Mouse (Mus musculus): Measurements from ENCODE around the gene Cftr.

Gene Cftr

DNA sequence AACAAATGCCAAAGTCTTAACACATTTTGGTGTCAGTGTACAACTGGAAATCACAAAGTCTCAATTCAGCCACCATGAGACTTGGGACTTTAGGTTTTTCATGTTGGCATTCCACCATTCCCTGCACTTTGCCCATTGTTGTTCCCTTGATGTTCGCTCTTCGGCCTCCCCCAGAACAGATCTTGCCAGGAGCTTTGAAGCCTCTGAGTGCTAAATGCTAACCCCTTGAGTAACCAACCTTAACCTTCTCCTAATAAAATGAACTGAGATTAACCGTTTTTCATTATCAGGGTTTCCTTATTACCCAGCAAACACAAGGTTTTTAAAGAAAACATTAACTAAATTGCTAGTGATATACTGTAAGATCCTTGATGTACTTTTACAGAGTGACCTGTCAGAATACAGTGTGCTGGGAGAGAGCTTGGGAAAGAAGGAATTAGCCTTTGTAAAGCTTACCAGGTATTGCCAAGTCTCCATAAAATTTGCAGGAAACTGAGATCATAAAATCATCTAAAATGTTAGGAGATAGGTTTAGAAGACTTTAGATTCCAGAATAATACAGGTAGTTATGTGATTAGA, 144.0 kb downstream of the Cftr start:
- no peak for DNase-seq (ENCODE audit: low spot score in 2 of 2)

DNA sequence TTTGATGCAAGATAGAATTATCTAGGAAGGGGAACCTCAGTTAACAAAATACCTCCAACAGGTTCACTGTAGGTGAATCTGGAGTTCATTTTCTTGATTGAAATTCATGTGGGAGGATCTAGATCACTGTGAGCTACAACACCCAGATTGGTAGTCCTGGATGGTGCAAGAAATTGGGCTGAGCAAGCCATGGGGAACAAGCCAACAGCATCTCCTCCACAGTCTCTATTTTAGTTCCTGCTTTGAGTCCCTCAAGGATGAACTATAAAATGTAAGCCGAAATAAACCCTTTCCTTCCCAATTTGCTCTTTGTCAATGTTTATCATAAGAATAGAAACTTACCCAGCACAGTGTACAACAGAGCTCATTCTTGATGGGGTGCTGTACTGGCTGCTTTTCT, 152.5 kb downstream of the Cftr start:
- DNase-seq (ENCODE audit: low spot score in 2 of 2), result no peak

DNA sequence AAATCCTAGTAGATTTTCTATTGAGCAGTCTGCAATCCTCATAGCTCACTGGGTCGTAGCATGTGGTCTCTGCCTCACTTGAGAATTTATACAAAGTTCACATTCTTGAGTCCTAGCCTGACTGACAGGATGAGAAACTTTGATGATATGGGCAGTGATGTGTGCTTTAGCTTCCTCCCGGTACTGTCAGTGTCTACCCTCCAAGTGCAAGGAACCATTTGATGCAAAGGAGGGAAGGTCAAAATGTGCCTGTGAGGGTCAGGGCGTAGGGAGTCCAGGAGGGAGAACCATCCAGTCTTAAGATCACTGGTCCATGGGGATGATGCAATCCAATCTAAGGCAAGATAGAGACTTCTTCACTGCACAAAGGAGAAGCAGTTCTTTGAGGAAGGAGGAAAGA, 164.9 kb downstream of the Cftr start:
- DNase-seq (ENCODE audit: low spot score in 2 of 2), result no peak

DNA sequence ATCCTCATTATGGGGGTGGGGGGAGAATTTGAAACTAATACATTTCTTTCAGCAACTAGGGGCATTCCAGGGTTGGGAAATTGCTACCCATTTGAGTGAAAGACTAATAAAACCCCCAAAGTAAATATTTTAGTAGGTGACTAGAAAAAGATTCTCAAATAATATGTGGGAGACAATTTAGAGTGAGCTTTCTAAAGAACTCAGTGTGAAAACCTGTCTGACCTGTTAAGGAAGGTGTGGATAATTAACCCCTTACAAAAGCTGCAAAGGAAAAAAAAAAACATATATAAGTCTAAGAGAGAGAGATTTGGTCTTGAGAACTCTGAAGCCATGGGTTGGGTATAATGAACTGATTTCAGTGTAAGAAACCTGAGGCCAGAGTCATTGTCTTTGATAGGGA, 167.8 kb downstream of the Cftr start:
- DNase-seq (ENCODE audit: low spot score in 2 of 2), result no peak

DNA sequence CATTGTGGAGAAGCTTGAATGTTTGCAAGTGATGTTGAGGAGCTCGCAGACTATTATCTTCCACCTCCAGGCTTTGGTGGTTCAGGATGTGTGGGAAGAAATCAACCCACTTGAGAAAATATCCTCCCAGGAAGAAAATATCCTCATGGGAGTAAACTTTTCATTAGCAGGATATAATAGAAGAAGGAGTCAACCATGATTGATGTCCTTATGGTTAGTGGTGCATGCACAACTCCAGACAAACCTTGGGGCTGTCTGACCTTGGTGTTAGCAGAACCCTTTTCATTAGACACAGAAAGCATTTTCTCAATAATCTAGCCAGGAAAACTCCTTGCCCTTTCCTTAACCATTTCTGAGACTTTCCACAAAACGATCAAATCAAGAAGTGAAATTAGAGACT, 173.8 kb downstream of the Cftr start:
- DNase-seq (ENCODE audit: low spot score in 2 of 2), result no peak

DNA sequence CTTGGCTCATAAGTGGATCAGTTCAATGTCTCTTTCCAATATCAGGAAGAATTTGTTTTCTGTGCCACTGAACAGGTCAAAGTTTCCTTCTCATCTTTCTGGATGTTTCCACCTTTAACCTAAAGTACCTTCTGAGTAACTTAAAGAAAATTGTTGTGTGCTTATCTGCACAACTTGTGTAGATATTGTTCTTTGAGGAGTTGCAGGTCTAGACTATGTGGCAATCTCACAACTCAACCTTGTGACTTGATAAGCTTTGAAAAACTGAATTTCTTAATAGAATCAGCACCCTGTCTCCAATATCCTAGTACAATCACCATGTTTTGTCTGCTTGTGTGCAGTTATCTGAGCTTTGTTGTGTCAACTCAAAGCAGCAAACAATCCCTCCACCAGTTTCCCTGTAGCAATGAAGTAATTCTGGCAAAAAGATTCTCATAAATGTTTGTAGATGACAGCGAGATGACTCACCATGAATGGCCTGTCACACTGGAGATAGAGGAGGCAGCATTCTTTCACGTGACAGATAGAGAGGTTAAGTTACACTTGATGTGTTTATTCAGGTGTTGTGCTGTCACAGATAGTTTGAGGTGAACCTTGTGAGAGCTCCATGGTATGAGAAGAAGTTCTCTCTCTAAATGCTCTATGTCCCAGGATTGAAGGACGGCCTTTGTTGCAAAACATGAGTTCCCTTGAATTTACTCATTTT, 178.8 kb downstream of the Cftr start:
- DNase-seq (ENCODE audit: low spot score in 2 of 2), result no peak

DNA sequence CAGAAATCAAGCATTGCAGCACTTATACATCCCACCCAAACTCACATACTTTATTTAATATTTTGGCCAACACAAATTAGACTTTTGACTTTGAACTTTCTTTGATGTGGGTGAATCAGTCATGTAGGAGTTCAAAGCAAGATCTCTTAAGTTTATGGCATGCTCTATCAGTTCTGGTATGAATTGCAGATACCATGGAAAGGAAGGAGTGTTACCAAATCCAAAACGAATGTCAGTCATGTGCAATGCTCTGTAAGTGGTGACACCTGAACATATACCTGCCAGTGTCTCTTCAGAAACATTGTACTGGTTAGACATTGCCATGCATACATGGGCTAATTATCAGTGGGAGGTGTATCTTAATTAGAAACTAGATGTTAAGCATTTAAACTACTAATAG, 189.7 kb downstream of the Cftr start:
- no peak for DNase-seq (ENCODE audit: low spot score in 2 of 2)

DNA sequence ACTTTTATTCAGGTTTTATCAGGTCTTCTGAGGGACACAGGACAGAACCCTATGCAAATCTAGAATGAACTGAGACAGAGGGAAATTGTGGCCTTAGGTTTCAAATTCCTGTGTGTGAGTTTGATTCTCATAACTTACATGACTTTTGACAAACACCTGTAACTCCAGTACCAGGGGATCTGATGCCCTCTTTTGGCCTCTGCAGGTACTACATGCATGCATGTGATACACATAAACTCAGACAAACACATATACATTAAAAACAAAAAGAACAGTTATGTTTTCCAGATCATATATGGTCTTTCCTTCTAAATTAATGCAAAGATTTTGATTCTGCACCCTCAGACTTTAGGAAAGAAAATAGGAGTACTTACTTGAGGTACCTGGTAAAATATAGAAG, 190.5 kb downstream of the Cftr start:
- DNase-seq (ENCODE audit: low spot score in 2 of 2), result no peak

DNA sequence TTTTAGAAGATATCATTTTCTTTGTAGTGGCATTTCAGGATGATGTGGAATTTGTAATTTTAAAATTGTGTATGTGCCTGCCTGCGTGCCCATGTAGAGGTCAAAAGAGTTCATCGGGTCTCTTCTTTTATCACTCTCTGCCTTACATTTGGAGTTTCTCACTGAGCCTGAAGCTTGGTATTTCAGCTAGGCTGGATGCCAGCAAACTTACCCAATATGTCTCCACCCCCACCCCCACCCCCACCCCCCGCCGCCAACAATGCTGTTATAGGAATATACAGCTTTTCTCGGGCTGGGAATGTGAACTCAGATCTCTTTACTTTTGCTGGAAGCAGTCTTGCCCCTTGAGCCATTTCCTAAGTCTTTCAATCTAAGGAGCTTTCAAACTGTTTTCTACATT, 191.7 kb downstream of the Cftr start:
- no peak for DNase-seq (ENCODE audit: low spot score in 2 of 2)

DNA sequence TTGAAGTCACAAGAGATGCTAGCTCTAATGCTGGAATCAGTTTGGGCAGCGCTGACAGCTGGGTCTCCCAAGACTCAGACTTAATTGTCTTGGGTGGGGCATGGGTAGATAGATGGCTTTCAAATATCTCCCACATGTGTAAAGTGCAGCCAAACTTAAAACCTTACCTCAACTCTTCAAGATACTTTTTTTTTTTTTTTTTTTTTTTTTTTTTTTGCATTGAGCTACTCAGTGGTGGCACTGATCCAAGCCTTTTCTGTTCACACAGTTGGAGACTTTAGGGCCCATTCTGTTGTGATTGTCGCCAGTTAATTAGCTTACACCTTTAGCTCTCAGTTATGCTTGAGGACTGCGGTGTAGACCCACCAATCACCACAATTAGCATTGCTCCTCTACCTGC, 198.6 kb downstream of the Cftr start:
- no peak for DNase-seq (ENCODE audit: low spot score in 2 of 2)

DNA sequence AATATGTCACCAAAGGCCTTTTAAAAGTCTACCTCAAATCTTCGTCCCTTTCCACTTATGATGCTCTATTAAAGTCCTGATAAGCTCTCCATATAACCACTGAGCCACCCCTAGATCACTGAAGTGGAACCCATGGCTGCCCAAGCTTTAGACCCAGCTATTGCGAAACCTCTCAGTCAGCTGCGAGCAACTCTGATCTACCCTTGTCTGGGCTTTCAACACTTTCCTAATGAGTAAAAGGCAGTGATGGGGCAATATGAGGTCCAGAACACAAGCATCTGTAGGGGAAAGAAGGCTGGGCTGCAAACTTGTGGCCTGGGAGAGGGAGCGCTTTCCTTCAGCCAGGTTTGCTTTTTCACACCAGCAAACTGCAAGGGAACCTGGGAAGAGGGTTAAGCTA, 199.2 kb downstream of the Cftr start:
- no peak for DNase-seq (ENCODE audit: low spot score in 2 of 2)

Measured in frontal cortex, postnatal 36 days (tissue).